Mouse (Mus musculus) cerebellum, adult 18-20 months (tissue): ENCODE measurements around the gene Ppa1.
A peak's percentile ranks its signal among the peaks of the same experiment; 100 is the strongest.

Experiments
- DNase-seq, 2 experiments: peaks; one replicate each; pipeline ENCODE4 v3.0.0; 2021

Ppa1 gene

DNA sequence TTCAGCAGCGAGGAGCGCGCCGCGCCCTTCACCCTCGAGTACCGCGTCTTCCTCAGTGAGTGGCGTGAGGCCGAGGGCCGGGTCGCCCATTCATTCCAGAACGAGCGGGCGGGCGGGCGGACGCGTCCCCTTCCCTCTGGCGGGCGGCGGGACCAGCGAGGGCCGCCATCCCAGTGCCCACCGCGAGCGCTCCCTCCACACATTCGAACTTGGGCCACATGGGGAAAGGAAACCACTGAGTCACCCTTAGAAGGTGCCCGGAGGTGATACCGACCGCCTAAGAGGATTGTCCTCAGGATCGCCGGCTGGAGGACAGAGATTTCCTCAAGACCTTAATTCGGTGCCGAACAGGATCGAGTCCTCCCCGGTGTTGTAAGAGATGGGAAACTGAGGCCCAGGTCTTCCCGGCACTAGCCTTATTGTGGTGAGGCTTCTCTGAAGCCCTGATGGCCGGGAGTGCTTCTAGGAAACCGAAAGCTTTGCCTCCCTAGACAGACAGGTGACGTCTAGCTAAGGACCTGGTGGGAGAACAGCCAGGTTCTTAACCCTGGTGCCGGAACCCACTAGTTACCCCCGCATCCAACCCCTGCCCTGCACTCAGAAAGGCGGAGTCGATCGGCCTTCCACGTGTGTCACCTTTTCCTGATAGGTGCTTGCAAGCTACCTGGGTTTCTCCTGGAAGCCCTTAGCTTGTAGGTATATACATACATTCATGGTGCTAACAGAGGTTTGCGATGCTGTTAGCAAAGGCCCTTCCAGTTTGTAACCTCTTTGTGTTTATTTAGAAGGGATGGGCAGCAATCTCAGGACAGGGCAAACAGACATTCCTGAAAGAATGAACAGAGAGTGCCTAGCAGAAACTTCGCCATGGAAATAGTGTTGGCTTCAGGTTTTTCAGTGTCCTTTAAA lies 639 bp downstream of the Ppa1 start:
- DNase-seq, result peak in 1 of 2 experiments; percentile 18

DNA sequence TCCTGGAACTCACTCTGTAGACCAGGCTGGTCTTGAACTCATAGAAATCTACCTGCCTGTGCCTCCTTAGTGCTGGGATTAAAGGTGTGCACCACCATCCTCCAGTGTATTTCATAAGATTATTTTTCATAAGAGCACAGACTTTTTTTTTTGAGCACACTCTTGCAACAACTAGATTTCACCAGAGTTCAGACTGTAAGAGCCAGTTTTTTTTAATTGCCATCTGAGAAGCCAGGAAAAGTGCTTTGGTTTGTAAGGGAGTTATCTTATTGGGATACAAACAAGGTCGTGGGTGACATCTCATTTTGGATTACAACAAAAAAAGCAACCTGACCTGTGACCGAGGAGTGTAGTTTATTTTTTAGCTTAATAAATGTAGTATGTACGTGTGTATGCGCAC lies 5.8 kb downstream of the Ppa1 start:
- DNase-seq, result no peak

DNA sequence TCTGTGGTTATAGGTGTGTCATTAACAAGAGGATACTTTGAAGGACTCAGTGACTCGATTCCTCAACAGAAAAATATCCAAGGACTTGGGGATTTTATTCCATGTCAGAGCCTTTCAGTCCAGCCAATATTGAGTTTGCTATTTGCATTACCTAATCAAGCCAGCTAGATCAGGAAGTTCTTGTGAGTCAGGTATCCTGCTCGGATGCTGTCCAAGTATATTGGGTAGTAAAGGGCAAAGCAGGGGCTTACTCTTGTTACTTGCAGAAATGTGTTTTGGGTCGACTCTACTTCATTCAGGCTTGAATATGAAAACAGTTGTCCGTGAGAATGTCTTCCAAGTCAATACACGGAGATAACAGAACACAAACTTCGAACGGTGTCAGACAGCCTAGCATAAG lies 6.3 kb downstream of the Ppa1 start:
- DNase-seq, result no peak

DNA sequence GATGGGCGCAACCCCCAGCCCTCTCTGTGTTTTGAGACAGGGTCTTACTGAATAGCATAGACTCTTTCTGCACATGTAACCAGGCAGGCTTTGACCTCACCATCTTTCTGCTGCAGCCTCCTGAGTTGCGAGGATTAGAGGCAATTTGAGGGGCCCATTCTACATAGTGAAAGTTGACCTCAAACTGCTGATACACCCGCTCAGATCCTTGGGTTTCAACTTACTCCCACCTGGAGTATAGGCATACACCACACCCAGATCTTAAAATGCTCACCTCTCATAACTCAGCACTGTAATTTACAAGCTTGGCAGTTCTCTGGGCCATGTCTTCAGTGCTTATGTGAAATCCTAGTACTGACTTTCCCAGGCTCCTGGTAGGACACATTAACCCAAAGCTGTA lies 6.8 kb downstream of the Ppa1 start:
- no peak for DNase-seq

DNA sequence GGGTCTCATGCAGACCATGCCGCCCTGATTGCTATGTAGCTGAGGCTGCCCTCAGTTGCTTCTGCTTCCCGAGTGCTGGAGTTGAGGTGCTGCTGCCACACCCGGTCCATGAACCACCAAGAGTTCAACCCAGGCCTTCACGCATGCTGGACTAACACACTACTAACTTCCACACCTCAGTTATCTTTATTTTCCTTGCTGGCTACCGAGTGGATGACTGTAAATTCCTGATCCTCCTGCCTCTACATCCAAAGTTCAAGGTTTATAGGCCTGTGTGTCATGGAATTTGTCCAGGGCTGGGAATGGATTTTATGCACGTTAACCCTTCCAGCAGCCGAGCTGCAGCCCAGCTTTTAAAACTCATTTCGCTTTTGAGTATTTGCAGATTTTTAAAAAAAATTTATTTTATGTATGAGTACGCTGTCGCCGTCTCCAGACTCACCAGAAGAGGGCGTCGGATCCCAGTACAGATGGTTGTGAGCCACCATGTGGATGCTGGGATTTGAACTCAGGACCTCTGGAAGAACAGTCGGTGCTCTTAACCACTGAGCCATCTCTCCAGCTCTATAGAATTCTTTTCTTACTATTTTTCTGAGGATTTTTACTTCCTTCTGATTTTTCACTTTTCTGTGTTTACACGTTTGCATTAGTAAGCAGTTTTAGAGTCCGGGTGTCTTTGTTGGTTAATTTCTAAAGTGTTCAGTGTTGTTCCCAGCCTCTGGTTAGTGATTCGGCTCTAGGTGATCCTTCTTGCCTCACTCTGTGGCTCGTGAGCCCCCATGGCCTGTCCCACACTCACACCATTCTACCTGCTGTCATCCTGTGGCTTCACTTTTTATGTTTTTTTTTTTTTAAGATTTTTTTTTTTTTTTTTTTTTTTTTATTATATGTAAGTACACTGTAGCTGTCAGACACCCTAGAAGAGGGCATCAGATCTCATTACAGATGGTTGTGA lies 8.9 kb downstream of the Ppa1 start:
- no peak for DNase-seq

DNA sequence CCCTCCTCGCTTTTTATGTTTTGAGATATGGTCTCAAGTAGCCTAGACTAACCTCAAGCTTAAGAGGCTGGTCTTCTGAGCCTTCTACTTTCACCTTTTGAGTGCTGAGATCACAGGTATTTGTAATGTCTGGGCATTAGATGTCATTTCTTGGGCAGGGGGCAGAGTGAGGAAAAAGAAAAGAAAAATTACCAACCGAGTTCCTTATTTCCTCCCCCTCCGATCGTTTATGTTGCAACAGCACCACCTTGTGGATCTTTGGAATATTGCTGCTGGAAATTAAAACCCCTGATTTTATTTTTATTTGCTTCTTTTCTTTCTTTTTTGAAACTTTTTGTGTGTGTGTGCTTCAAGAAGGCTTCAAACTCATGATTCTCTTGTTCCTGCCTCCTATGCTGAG lies 9.6 kb downstream of the Ppa1 start:
- peak in 1 of 2 experiments; percentile 38 for DNase-seq

DNA sequence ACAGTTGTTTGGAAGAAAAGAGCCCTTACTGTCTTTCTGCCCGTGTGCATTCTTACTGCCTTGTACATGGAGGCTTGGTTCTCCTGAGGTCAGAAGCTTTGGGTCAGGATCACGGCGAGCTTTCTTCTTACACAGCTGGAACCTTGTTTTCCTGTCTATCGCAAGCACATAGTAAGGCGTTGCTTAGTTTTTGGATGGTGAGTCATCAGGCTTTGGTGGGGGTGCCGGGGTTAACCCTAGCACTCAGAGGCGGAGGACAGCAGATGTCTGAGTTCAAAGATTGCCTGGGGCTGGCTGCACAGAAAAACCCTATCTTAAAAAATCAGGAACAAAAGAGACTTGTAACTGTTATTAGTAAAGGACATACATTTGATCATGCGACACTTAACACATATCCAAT lies 13.5 kb downstream of the Ppa1 start:
- no peak for DNase-seq

DNA sequence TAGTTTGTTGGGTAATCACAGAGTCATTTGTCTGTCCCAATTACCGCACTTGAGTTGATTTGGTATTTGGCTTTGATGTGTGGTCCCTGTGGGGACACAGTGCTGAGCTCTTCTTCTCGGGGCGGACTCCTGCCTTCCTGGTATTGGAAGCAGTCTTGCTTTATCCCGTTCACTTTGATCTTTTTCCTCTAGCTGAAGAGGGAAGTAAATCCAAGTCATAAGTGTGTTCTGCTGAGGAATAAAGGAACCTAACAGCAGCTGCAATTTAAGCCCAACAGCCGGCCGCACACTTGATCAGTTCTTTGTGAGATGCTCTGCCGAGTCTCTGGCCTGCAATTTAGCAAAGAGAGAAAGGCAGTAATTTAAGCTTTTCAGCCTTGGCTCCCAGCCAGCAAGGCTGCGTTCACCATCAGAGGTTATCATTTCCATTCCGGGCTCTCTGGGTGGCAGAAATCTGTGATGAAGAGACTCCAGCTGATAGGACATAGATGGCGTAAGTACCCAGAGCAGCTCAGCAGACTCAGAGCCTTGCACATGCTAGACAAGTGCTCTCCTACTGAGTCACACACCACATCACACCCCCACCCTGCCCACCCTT lies 14.1 kb downstream of the Ppa1 start:
- no peak for DNase-seq

DNA sequence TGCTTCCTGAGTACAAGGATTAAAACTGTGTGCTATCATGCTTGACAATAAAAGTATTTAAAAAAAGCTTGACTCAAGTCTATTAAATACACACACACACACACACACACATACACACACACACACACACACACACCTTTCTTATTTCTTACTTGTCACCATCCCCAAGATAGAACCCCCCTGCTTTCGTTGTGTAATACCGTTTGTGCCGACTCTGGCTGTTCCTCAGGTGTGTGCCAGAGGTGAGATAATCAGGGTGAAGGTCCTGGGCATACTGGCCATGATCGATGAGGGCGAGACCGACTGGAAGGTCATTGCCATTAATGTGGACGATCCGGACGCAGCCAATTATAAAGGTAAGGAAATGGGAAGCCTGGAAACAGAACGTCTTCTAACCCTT lies 16.8 kb downstream of the Ppa1 start:
- DNase-seq, result no peak

DNA sequence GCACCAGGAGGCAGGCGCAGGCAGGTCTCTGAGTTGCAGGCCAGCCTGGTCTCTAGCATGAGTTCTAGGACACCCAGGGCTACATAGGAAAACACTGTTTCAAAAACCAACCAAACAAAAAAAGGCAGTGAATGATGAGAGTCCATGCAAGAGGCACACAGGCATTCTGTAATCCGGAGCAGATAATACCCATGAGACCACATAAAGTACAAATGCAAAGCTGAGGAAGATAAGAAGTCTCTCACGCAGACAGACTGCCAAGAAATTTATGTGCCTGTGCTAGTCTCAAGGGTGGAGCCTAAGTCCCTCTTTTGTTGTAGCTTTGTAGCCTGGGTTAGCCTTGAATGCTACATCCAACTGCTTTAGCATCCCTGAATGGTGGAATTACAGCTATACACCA lies 17.3 kb downstream of the Ppa1 start:
- no peak for DNase-seq

DNA sequence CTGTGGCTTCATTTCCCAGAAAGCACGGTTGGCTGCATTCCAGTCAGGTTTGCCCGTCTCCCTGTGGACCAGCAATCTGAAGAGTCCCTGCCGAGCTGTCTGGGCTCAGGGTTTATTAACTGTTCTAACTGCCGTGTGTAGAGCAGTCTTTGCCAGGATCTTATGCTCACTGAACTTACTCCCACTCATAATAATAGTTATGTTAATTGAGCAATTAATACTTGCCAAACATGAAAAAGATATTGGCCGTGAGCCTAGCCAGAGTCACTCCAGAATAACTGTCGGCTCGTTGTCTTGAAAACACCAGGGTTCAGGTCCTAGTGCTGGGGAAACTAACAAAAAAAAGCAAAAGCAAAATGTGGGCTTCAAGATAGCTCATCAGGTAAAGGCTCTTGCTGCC lies 20.9 kb downstream of the Ppa1 start:
- DNase-seq, result no peak

DNA sequence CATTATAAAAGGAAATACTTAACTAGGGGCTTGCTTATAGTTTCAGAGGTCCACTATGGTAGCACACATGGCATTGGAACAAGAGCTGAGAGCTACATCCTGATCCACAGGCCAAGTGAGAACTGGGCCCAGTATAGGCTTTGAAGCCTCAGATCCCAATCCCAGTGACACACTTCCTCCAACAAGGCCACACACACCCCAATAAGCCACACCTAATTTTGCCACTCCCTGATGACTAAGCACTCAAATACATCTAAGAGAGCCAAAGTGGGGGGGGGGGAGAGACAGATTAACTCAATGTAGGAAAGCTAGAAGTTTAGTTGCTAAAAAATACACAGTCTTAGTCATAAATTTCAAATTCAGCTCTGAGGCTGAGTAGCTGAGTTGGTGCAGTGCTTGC lies 21.5 kb downstream of the Ppa1 start:
- no peak for DNase-seq

DNA sequence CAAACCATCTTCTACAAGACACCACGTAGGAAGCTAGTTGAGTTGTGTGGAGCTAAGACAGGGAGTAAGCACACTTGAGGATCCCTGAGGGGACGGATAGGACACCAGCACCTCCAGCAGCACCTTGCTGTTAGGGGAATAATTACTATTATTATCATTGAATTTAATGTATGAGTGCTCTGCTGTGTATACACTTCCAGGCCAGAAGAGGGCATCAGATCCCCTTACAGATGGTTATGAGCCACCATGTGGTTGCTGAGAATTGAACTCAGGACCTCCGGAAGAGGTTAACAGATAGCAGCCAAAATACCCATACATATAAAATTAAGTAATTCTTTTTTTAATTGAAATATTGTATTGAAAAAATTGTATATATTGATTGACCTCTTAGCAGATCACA lies 22.4 kb downstream of the Ppa1 start:
- no peak for DNase-seq

DNA sequence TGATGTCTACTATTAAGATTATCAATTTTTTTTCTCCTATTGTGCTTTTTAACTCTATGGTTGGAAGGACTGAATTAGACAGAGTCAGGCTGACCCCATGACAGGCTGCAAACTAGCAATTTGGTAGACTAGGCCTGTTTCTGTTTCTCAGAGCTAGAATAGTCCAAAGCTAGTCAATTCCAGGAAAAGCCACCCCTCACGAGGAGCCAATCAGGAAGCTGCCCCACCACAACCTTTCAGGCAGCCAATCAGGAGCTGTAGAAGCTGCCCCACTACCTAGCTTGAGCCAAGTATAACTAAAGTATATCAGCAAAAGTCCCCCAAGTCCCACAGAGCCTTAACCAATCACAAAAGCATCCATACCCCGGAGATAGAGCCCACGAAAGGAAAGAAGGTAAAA lies 27.6 kb downstream of the Ppa1 start:
- DNase-seq, result no peak

DNA sequence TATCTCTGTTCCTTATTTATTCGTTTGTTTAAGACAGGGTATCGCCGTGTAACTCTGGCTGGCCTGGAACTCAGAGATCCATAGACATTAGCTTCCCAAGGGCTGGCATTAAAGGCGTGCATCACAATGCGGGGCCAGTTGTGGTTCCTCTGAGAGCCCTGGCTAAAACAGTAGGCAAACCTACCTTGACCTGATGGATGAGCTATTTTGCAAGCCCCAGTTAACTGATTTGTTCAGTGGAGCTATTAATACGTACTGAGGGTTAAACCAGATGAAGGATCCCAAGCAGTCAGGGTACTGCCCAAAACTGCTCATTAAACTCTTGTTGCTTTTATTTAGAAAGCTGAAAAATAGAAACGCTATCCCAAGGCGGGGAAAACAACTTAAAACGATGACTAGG lies 31.2 kb downstream of the Ppa1 start:
- DNase-seq, result peak in 1 of 2 experiments; percentile 31

DNA sequence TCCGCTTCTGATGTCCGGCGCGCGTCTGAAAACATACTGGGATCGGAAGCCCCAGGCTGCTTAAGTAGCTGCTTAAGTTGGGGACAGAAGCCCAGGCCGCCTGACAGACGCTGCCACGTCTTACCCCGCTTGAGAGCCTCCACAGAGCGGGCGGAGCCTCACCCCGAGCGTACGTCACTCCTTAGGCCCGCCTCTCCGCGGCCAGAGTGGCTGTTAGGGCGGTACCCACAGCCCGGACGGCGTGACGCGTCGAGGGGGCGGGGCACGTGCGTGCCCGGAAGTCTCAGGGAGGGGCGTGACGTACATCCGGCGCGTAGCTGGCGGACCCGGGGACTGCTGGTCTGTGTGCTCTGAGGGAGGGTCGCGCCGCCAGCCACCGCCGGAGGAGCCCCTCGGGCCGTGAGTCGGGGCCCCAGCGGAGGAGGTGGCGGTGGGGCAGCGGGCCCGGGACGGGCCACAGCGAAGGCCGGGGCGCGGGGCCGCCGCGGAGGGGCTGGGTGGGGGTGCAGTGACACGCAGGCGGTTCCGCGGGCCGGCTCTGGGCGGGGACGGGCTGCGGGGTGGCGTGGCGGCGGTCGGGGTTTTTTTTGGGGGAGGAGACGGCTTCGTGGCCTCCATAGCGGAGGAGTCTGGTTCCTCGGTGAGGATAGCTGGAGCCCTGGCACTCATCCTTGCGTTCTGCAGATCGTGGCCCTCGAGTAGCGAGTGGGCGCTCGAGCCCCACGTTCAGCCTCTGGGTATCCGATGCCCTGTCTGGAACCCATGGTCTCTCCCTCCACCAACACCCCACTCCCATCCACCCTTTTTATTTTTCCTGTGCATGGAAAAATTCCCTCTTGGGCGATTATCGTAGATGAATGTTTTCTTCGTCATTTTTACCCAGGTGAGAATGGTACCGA lies 31.9 kb downstream of the Ppa1 start, which contains the start of gene Sar1a:
Sar1a (plus strand) TSS at position 285 of the 899 bp plus-strand sequence.
- peak; percentile 98 to 99 for DNase-seq

DNA sequence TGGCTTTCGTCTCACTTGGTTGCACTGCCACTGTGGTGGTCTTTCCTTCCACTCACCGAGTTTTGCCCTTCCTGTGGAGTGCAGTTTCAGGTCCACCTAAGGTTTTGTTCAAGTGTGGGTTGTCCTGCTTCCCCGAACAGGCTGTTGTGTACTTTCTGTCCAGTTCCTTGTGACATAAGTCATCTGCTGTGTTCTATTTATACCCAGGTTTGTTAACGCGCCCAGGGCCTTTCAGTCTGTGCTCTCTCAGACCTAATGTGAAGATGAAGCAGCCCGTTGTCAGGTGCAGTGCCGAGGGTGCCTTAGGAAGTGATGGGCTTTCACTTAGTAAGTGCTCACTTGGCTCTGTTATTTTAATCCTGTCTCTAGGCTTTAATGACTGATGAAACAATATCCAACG lies 41.1 kb downstream of the Ppa1 start:
- no peak for DNase-seq

DNA sequence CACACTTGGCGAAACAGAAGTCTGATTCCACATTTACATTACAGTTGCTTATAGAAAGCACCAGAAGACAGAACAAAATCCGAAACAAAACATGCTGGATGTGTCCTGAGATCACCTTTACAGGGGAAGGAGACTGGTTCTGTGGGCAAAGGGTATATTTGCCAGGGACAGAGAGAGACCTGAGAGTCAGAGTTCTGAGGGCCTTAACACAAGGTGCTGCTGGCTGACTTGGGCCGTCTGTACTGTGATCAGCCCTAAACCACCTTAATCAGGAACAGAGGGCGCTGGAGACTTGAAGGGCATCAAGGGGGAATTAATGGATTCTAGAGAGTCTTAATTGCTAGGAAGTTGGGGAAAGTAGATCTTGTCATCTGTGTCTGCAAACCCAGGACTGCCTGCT lies 45.2 kb downstream of the Ppa1 start:
- no peak for DNase-seq

DNA sequence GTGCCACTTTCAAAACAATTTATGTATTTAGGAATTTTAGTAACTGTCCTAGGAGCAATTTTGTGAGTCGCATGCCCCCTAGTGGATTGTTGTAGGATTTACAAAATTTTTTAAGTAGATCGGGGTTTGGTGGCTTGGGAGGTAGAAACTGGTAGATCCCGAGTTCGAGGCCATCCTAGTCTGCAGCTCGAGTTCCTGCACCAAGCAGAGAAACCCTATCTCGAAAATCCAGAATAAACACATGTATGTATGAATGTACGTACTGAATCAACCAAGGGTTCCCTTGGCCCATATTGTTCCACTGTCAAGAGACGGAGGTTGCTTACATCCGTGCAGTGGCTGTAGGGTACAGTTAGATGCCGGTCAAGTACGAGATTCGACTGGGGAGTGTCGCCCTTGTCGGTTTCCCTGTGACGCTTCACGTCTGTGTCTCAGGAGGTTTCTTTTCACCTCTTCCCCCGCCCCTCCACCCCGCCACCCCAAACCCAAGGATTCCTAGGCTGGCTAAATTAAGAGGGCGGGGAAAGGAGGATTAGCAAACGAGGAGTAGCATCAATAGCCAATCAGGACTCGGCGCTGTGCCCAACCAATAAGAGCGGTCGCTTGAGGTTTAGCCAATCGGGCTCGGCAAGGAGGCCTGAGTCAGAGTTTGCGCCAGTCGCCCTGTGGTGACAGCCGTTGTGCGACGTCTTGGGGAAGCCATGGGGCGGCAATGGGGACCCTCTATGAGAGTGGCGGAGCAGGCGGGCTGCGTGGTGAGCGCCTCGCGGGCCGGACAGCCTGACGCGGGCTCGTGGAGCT lies 46.7 kb downstream of the Ppa1 start, which contains the start of gene Tysnd1:
Tysnd1 (plus strand) TSS at position 645 of the 801 bp plus-strand sequence.
- peak; percentile 96 to 98 for DNase-seq

DNA sequence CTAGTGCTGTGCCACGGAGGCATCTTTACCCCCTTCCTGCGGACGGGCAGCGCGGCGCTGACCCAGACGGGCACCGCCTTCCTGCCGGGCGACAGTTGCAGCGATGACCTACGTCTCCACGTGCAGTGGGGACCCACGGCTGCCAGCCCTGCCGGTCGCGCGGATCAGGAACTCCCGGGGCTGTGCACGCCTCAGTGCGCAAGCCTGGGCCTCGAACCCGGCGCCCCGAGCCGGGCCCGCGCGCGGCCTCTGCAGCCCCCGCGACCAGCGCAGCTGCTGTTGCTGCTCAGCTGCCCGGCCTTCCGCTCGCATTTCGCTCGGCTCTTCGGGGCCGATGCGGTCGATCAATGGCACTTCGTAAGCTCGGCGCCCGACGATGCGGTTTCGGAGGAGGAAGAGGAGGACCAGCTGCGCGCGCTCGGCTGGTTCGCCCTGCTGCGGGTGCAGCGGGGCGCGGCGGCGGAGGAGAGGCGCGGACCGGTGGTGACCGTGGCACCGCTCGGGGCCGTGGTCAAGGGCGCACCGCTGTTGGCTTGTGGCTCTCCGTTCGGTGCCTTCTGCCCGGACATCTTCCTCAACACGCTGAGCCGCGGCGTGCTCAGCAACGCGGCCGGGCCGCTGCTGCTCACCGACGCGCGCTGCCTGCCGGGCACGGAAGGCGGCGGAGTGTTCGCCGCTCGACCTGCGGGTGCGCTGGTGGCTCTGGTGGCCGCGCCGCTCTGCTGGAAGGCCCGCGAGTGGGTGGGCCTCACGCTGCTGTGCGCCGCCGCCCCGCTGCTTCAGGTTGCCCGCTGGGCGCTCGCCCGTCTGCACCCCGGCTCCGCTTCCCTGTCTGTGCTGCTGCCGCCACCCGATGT lies 47.6 kb downstream of the Ppa1 start:
- peak in 1 of 2 experiments; percentile 16 for DNase-seq

DNA sequence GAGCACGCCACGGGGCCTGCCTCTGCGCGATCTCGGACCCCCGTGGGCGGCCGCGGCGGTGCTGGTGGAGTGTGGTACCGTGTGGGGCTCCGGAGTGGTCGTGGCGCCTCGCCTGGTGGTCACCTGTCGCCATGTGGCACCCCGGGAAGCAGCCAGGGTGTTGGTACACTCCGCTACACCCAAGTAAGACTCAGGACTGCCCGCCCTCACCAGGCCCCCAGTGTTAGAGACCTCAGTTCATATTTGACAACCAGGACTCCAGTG lies 48.1 kb downstream of the Ppa1 start:
- peak; percentile 11 to 25 for DNase-seq
